Mouse (Mus musculus): Measurements from ENCODE around the gene Pank4. TPM values are rescaled to one million over a fixed set of nuclear protein-coding genes. Genes with fewer than 3 reads are reported as not detected.

Pank4 gene
- total RNA-seq, 1 experiment, result 29.3 TPM

- no peak overlapping the region for H3K9ac ChIP-seq (ENCODE audit: insufficient read depth, low read depth, low read length, poor library complexity, severe bottlenecking)
- no peaks in the 10 kb centered on the region for H3K9me3 ChIP-seq (ENCODE audit: control insufficient read depth, insufficient read depth, low read depth, low read length)
- in situ Hi-C loops (cut with MboI; ENCODE audit: low sequenced_read_pairs in 2 of 2, unreplicated experiment in 2 of 2), result no loop called here
- TF ChIP-seq ZNF384 (IDR thresholded peaks at IDR 0.05; ENCODE audit: low read depth, low read length) (no peak), MAFK (IDR thresholded peaks at IDR 0.05; ENCODE audit: insufficient read depth, low read depth, low read length) (no peak), HCFC1 (IDR thresholded peaks at IDR 0.05; ENCODE audit: borderline replicate concordance, insufficient read depth, low read length) (no peak), CHD2 (IDR thresholded peaks at IDR 0.05; ENCODE audit: low read depth, low read length) (no peak), ZC3H11A (IDR thresholded peaks at IDR 0.05; ENCODE audit: borderline replicate concordance, low read depth, low read length) (no peak)
- DNase-seq (ENCODE audit: low read depth, low spot score), result no peak
- no peak overlapping the region for H3K4me3 ChIP-seq (ENCODE audit: insufficient read depth in 1 of 2, low read depth in 1 of 2, low read length in 2 of 2, poor library complexity in 1 of 2, severe bottlenecking in 1 of 2)
- no peak overlapping the region for H3K27ac ChIP-seq (ENCODE audit: insufficient read depth, low read depth, low read length, poor library complexity, severe bottlenecking)
- H3K4me1 ChIP-seq (ENCODE audit: control insufficient read depth in 2 of 2, insufficient read depth in 2 of 2, low read length in 2 of 2, poor library complexity in 1 of 2), result peaks cover 0 to 3% of the 10 kb centered on the region in 2 experiments; a peak in 1 of 4 replicates
- H3K36me3 ChIP-seq (ENCODE audit: control insufficient read depth, insufficient read depth, low read length, poor library complexity, severe bottlenecking), result no peaks in the 10 kb centered on the region
Observed at GRCm38 (mm10) chr4:155018066-155018465, 54.1 kb downstream of the Pank4 start.

DNA sequence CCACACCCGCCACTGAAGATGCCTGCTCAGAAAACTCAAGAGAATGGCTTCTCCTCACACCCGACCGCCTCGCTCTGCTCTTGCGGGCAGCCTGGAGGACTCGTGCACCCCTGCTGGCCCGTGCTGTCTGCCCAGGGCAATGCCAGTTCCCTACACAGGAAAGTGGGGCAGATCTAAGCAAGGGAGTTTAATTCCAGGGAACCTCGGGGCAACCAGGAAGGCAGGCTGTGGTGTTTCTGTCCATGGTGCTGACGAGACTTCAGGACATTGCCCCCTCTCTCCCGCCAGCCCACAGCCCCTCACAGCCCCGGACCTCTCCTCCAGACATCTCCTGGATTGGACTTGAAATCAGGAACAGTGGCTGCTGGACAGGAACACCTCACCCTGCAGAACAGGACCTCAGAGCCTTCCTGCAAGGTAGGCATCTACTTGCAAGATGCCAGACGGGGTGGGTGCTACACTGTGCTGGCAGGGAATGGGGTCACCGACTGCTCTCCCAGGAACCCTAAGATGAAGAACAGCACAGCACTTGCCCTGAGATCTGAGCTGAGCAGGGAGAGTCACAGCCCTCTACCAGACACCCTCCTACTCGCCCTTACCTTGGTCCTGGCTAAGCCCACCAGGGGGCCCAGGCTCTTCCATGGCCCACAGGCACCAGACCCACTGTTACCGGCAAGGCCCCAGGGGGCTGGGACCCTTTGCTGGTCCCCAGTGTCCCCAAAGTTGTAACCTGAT is 54.8 kb downstream of the Pank4 start:
- in situ Hi-C loops (cut with MboI; ENCODE audit: low sequenced_read_pairs in 2 of 2, unreplicated experiment in 2 of 2), result no loop called here
- 0 out of 4 replicates have a peak overlapping the region, but pooled peaks of 1 of the 2 experiments have one; percentile 3 for H3K4me3 ChIP-seq (ENCODE audit: insufficient read depth in 1 of 2, low read depth in 1 of 2, low read length in 2 of 2, poor library complexity in 1 of 2, severe bottlenecking in 1 of 2)
- DNase-seq (ENCODE audit: low read depth, low spot score), result peak; percentile 59
- no peaks in the 10 kb centered on the region for H3K36me3 ChIP-seq (ENCODE audit: control insufficient read depth, insufficient read depth, low read length, poor library complexity, severe bottlenecking)
- no peak overlapping the region for H3K9ac ChIP-seq (ENCODE audit: insufficient read depth, low read depth, low read length, poor library complexity, severe bottlenecking)
- H3K9me3 ChIP-seq (ENCODE audit: control insufficient read depth, insufficient read depth, low read depth, low read length), result no peaks in the 10 kb centered on the region
- peaks cover 0 to 3% of the 10 kb centered on the region in 2 experiments; a peak in 1 of 4 replicates for H3K4me1 ChIP-seq (ENCODE audit: control insufficient read depth in 2 of 2, insufficient read depth in 2 of 2, low read length in 2 of 2, poor library complexity in 1 of 2)
- H3K27ac ChIP-seq (ENCODE audit: insufficient read depth, low read depth, low read length, poor library complexity, severe bottlenecking), result no peak overlapping the region
- TF ChIP-seq HCFC1 (IDR thresholded peaks at IDR 0.05; ENCODE audit: borderline replicate concordance, insufficient read depth, low read length) (no peak), CHD2 (IDR thresholded peaks at IDR 0.05; ENCODE audit: low read depth, low read length) (no peak), ZC3H11A (IDR thresholded peaks at IDR 0.05; ENCODE audit: borderline replicate concordance, low read depth, low read length) (no peak), MAFK (IDR thresholded peaks at IDR 0.05; ENCODE audit: insufficient read depth, low read depth, low read length) (no peak), ZNF384 (IDR thresholded peaks at IDR 0.05; ENCODE audit: low read depth, low read length) (no peak)

DNA sequence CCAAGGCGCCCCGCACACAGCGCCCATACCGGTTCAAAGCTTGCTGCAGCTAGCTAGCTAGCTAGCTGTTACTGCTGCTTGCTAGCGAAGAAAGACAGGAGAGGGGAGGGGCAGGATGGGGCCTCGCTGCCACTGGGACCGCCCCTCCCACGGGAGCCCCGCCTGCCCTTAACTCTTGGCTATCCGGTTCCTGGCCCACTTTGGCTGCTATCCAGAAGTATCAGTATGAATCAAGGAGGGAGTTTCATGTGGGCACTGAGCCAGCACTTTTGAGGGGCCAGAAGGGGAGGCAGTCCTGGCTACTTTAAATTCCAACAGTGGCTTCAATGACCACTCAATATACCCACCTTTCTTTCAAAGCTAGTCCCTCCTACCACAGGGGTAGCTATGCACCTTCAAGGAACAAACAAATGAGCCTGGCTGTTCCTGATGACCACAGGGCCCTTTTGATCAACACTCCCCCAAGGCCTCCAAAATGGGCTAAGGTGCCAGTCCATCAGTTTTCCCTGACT is 55.5 kb downstream of the Pank4 start:
- H3K9ac ChIP-seq (ENCODE audit: insufficient read depth, low read depth, low read length, poor library complexity, severe bottlenecking), result no peak overlapping the region
- in situ Hi-C loops (cut with MboI; ENCODE audit: low sequenced_read_pairs in 2 of 2, unreplicated experiment in 2 of 2), result no loop called here
- H3K36me3 ChIP-seq (ENCODE audit: control insufficient read depth, insufficient read depth, low read length, poor library complexity, severe bottlenecking), result no peaks in the 10 kb centered on the region
- H3K4me1 ChIP-seq (ENCODE audit: control insufficient read depth in 2 of 2, insufficient read depth in 2 of 2, low read length in 2 of 2, poor library complexity in 1 of 2), result peaks cover 0 to 3% of the 10 kb centered on the region in 2 experiments; a peak in 1 of 4 replicates
- H3K9me3 ChIP-seq (ENCODE audit: control insufficient read depth, insufficient read depth, low read depth, low read length), result no peaks in the 10 kb centered on the region
- H3K27ac ChIP-seq (ENCODE audit: insufficient read depth, low read depth, low read length, poor library complexity, severe bottlenecking), result no peak overlapping the region
- TF ChIP-seq MAFK (IDR thresholded peaks at IDR 0.05; ENCODE audit: insufficient read depth, low read depth, low read length), result no peak
- no peak for TF ChIP-seq ZC3H11A (IDR thresholded peaks at IDR 0.05; ENCODE audit: borderline replicate concordance, low read depth, low read length)
- TF ChIP-seq CHD2 (IDR thresholded peaks at IDR 0.05; ENCODE audit: low read depth, low read length), result no peak
- no peak for TF ChIP-seq ZNF384 (IDR thresholded peaks at IDR 0.05; ENCODE audit: low read depth, low read length)
- no peak for TF ChIP-seq HCFC1 (IDR thresholded peaks at IDR 0.05; ENCODE audit: borderline replicate concordance, insufficient read depth, low read length)
- H3K4me3 ChIP-seq (ENCODE audit: insufficient read depth in 1 of 2, low read depth in 1 of 2, low read length in 2 of 2, poor library complexity in 1 of 2, severe bottlenecking in 1 of 2), result 0 out of 4 replicates have a peak overlapping the region, but pooled peaks of 1 of the 2 experiments have one; percentile 3
- DNase-seq (ENCODE audit: low read depth, low spot score), result no peak

GRCm38 (mm10) chr4:155020141-155020540 is 56.2 kb downstream of the Pank4 start:
- no peak for TF ChIP-seq CHD2 (IDR thresholded peaks at IDR 0.05; ENCODE audit: low read depth, low read length)
- no peak for TF ChIP-seq ZC3H11A (IDR thresholded peaks at IDR 0.05; ENCODE audit: borderline replicate concordance, low read depth, low read length)
- no peak for TF ChIP-seq ZNF384 (IDR thresholded peaks at IDR 0.05; ENCODE audit: low read depth, low read length)
- no peak for TF ChIP-seq MAFK (IDR thresholded peaks at IDR 0.05; ENCODE audit: insufficient read depth, low read depth, low read length)
- TF ChIP-seq HCFC1 (IDR thresholded peaks at IDR 0.05; ENCODE audit: borderline replicate concordance, insufficient read depth, low read length), result no peak
- peaks cover 0 to 7% of the 10 kb centered on the region in 2 experiments; a peak in 1 of 4 replicates for H3K4me1 ChIP-seq (ENCODE audit: control insufficient read depth in 2 of 2, insufficient read depth in 2 of 2, low read length in 2 of 2, poor library complexity in 1 of 2)
- in situ Hi-C loops (cut with MboI; ENCODE audit: low sequenced_read_pairs in 2 of 2, unreplicated experiment in 2 of 2), result no loop called here
- H3K9me3 ChIP-seq (ENCODE audit: control insufficient read depth, insufficient read depth, low read depth, low read length), result no peaks in the 10 kb centered on the region
- H3K36me3 ChIP-seq (ENCODE audit: control insufficient read depth, insufficient read depth, low read length, poor library complexity, severe bottlenecking), result no peaks in the 10 kb centered on the region
- H3K4me3 ChIP-seq (ENCODE audit: insufficient read depth in 1 of 2, low read depth in 1 of 2, low read length in 2 of 2, poor library complexity in 1 of 2, severe bottlenecking in 1 of 2), result no peak overlapping the region
- H3K27ac ChIP-seq (ENCODE audit: insufficient read depth, low read depth, low read length, poor library complexity, severe bottlenecking), result no peak overlapping the region
- no peak overlapping the region for H3K9ac ChIP-seq (ENCODE audit: insufficient read depth, low read depth, low read length, poor library complexity, severe bottlenecking)
- DNase-seq (ENCODE audit: low read depth, low spot score), result no peak
